Mouse (Mus musculus) spleen, postnatal 36 days (tissue): Measurements from ENCODE around the gene Ttc16.

Experiments
- DNase-seq, 2 experiments: peaks; one replicate each; pipeline ENCODE4 v3.0.0; 2022; ENCODE audit warnings: low spot score in 2 of 2, mixed read lengths in 1 of 2

Gene Ttc16

GRCm38 (mm10) chr2:32779714-32780113 is 4.3 kb upstream of the Ttc16 start:
- DNase-seq = no peak

GRCm38 (mm10) chr2:32779131-32779530 is 3.7 kb upstream of the Ttc16 start:
- peak; percentile 38 to 41 for DNase-seq

DNA sequence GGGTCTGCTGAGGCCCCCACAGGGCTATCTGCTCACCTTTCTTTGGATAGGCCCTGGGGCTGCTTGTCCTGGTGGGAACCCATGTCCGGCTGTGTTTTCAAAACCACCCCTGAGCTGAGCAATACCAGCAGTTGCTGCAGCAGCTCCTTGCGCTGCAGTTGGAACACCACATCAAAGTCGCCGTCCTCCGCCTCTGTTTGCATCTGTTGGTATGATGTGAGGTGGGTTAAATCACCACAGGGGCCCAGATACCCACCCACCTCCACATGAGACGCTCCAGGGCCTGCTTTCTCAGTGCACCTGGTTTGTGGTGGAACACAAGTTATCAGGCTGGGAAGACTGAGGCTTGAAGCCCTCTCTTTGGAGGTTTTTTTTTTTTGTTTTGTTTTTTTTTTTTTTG is 2.6 kb upstream of the Ttc16 start:
- no peak for DNase-seq

GRCm38 (mm10) chr2:32776192-32776591 is 759 bp upstream of the Ttc16 start:
- no peak for DNase-seq

DNA sequence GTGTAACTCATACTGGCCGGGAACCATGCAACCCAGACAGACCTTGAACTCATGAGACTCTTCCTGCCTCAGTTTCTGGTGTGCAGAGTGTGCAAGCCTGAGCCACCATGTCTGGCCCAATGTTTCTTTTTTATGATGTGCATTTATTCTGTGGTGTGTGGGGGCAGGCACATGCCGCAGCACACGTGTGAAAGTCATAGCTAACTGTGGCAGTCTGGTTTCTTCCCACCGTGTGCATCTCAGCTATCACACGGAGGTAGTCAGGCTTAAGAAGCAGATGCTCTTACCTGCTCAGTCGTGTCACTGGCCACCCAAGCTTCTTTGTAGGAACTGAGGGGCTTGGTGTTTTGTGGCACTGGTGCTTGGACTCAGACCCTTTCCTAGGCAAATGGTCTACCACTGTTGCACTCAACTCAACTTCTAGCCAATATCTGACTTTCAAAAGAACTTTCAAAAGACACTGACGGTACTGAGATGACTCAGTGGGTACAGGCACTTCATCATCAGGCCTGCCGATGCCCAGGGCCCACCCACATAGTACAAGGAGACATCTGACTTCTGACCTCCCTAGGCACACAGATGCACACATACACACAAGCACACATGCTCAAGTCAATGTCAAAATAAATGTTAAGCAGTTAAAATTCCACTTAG is 2.7 kb downstream of the Ttc16 start:
- DNase-seq = no peak

GRCm38 (mm10) chr2:32771886-32772285 is 3.5 kb downstream of the Ttc16 start:
- no peak for DNase-seq

DNA sequence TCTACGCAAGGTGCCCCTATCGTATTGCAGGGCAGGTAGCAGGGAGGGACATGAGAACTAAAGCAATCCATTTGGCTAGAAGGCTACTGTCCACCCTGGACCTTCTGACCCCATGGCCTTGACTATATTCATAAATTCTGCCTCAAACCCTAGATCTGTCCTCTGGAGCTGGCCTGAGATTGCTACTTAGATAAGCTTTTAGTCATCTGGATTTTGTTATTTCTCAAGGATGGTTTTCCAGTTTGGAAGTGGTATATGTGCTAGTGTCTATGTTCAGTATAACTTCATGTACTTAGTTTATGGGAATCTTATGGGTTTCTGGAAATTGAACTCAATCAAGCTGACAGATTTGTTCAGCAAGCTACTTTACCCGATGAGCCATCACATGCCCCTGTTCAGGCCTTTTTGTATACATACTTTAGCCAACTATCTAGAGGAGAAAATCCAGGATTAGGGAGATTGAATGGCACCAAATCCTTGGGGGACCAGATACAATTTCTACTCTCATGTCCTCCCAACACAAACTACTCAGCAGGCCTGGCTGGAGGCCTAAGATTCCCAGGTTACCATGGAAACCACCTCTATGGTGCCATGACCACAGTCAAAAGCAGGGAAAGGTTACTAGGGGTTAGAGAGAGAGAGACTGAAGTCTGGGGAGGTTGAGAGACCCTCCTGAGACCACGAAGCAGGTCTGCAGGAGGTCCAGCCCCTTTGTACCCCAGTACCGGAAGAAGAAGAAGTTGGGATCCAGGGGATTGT is 5.9 kb downstream of the Ttc16 start:
- no peak for DNase-seq

- DNase-seq = no peak
Observed at GRCm38 (mm10) chr2:32768661-32769285, 6.7 kb downstream of the Ttc16 start.

- no peak for DNase-seq
Observed at GRCm38 (mm10) chr2:32767241-32767640, 8.2 kb downstream of the Ttc16 start.

DNA sequence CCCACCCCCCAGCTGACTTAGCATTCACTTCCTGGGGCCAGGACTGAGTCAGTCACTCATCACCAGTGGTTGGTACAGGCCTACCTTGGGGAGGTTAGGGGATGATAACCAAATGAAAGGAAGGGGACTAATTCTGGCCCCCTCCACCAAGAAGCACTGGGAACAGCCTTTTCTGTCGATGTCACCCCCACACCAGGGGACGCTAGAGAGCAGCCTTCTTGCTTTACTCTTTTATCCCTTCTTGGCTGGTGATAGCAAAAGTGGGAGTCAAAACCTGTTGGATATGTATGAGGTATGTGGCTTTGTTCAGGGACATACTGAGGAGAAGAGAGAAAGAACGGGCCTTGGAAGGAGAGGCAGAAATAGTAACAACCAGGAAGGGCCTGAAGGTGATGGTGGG is 12.1 kb downstream of the Ttc16 start:
- DNase-seq = no peak

DNA sequence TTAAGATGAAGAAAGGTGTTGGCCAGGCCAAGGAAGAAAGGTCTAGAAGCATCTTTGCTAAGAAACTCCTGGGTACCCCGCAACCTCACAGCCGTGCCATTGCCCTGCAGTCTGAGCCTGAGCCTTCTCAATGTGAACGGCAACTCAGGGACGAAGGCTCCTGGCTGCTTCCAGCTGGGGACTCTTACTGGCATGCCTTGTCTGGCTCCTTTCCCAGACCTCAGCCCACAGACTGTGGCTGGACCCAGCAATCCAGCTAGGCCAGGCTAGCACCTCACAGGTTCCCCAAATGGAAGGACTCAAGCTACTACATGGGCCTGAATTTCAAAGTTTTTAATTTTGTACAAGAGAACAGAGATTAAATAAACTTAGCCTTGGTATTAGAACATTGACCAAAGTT is 13.6 kb downstream of the Ttc16 start:
- no peak for DNase-seq

DNA sequence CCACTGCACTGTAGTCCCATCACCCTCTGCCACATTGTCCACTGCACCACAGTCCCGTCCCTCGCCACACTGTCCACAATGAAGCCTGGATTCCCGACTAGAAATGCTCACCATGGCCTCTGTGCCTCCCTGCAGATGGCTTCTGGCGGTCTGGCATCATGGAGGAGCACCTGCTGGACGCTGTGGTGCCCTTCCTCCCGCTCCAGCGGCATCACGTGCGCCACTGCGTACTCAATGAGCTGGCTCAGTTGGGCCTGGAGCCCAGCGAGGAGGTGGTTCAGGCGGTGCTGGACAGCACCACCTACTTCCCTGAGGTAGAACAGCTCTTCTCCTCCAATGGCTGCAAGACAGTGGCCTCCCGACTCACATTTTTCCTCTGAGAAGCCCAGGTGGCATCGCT is 14.1 kb downstream of the Ttc16 start:
- DNase-seq = no peak

DNA sequence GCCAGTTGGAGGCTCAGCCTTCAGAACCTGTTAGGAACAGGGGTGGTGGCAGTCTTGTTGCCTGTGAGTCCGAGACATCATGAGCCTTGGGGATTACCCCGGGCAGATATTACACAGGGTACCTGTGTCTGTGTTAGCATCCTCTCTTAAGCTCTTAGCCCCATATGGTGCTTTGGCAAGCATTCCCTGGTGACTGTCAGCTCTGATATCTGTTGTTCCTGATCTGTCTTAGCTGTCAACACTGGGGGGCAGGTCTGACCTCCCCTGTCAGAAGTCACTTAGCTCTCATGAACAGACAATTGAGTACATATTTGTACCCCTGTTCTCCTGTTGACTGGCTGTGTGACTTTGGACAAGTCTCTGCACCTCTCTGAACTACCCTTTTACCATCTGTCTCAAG is 16.4 kb downstream of the Ttc16 start:
- no peak for DNase-seq

DNA sequence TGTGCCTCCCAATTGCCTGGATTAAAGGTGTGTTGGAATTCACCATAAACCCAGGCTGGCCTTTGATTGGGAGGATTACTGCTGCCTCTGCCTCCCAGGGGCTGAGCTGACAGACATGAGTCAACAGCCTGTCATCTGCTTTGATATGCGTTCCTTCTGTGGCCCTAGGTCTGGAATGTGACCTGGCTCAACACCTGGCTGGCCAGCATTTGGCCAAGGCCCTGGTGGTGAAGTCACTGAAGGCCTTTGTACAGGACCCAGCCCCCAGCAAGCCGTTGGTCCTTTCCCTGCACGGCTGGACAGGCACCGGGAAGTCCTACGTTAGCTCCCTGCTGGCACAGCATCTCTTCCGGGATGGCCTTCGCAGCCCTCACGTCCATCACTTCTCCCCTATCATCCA is 16.9 kb downstream of the Ttc16 start:
- DNase-seq = no peak

DNA sequence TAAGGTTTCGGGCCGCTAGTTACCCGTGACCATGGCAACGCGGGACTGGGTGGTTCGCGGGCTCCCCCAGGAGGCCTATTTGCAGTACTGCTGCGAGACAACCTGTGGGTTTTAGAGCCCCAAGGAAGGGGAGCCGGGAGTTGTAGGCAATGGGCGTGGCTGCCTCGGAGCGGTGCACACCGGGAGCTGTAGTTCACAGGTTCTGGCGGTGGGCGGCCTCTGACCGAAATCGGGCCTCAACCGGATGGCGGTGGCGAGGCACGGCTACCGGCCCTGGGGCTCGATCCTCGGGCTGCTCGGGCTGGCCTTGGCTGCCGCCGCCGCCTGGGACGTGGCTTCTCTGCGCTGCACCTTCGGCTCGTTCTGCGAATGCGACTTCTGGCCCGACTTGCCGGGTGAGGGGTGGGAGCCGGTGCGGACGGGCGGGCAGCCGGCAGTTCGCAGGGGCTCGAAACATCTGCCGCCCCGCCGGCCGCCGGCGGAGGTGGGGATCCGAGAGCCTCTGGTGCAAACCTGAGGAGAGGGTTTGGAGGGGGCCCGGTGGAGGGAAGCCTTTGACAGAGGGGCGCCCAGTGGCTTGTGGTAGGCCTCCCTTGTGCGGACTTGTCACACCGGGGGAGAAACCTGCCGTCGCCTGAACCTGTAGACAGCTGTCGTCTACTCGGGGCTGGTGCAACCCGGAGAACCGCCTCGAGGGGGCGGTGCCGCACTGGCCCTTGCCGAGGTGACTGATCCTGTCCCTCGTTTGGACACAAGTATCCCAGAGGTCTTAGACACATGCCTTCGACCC is 18.2 kb downstream of the Ttc16 start, which contains the start of gene Tor2a:
TSS of gene Tor2a (plus strand) at position 179 of the 790 bp plus-strand sequence.
- peak; percentile 98 for DNase-seq

GRCm38 (mm10) chr2:32756674-32757055 is 18.8 kb downstream of the Ttc16 start:
- DNase-seq = no peak

- DNase-seq = no peak
Observed at GRCm38 (mm10) chr2:32752181-32752580, 23.3 kb downstream of the Ttc16 start.

DNA sequence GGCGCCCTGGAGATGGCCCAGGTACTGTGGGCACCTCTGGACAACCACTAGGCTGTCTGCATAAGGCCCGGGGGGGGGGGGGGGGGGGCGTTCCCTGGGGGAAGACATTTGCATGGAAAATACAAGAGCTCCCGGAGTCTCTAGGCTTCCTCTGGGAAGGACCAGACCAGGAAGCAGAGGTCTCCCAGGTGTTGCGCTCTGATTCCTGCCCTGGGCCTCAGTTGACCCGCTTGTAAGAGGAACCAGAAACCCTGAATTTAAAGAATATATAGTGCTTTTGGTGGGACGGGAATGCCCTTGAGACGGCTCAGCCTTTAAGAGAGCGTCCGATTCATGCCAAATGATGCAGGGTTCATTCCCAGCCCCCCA is 23.8 kb downstream of the Ttc16 start:
- DNase-seq = no peak

DNA sequence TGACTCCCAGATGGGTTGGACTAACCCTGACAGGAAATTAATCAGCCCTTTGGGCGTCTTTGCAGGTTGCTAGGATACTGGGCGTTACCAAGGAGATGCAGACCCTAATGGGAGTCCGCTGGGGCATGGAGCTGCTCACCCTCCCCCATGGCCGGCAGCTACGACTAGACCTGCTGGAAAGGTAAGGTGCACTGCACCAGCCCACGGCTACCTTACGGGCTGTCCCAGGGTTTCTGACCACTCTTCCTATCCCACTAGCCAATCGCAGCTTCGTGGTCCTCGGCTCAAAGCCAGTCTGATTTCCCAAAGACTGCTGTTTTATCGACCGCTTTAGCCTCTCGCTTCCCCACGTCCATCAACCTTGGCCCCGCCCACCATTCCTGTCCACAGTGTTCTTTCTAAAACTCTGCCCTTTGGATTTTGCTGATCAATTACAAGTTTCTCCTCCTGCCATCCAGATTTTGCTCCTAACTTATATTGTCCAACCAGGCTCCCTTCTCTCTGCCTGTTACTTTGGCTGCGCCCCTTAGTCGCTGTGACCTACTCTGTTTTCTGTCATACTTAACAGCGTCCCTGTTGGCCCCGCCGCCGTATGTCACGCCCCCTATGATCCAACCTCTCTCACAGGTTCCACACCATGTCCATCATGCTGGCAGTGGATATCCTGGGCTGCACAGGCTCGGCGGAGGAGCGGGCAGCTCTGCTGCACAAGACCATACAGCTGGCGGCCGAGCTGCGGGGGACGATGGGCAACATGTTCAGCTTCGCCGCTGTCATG is 24.4 kb downstream of the Ttc16 start:
- no peak for DNase-seq

DNA sequence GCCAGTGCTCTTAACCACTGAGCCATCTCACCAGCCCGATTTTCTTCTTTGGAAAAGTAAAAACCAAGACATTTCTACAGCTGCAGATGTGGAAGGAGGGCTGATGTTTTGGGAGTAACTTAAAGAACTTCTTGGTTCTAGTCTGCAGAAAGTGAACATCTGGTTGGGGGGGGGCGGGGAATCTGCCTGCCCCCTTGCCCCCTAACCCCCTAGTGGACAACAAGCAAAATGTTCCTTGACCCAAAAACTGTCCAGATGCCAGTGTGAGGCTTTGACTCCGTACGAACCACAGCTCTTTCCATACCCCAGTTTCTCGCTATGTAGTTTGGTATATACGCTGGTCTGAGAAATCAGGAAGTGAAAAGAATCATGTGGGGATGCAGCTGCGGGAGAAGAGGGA is 25.2 kb downstream of the Ttc16 start:
- no peak for DNase-seq

DNA sequence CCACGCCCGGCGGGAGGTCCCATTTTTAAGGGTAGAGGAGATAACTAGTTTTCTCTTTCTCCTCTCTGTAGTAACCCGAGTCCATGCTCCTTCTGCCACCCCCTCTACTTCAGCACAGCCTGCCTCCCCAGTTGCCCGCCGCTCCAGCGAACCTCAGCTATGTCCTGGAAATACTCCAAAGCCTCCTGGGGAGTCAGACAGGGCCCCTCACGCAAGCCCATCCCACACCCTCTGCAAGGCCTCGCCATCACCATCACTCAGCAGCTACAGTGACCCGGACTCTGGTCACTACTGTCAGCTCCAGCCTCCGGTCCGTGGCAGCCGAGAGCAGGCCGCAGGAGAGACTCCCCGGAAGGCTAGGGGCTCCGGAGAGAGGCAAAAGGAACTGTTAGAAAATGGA is 26.4 kb downstream of the Ttc16 start:
- no peak for DNase-seq
